Mouse (Mus musculus) large intestine, adult 2 months (tissue): ENCODE measurements around the gene Grb7. TPM values are rescaled to one million over a fixed set of nuclear protein-coding genes. Genes with fewer than 3 reads are reported as not detected.

Experiments used
- DNase-seq: peaks from one replicate; pipeline ENCODE4 v3.0.0-alpha.2; 2012; ENCODE audit warnings: low read depth, low spot score
- WGBS: fragments of 180-500 bp; shearing (Covaris S2); methylation state at CpG from one replicate; pipeline ENCODE4 v1.1.7; 2018; 5-methylcytosine and 5-hydroxymethylcytosine counted together
- polyA plus RNA-seq: library from polyadenylated mRNA; depleted of rRNA; stranded (reverse); fragments of >200 nt; gene quantifications from 2 replicates; pipeline ENCODE4 v1.2.3, GENCODE M21; 2012; rRNA removed

Gene Grb7
- polyA plus RNA-seq, 1 experiment = 83.7 TPM

DNA sequence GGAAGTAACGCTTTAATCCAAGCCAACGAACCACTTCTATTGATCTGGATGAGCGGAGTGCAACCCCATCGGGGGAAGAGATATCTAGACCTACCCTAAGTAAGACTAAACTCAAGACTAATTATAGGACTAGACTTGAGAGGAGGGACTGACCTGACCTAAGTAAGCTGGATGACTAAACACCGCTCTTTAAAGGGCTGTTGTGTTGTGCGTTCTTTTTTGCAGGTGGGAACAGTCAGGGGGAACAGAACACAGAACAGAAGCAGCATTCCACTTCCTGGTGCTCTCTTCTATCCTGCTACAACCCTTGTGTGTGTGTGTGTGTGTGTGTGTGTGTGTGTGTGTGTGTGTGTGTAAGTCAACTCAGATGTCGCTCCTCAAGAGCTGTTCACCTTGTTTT, 45.4 kb downstream of the Grb7 start:
- no peak for DNase-seq
- WGBS = 81% methylated on average over 7 of the region's 7 CpGs

DNA sequence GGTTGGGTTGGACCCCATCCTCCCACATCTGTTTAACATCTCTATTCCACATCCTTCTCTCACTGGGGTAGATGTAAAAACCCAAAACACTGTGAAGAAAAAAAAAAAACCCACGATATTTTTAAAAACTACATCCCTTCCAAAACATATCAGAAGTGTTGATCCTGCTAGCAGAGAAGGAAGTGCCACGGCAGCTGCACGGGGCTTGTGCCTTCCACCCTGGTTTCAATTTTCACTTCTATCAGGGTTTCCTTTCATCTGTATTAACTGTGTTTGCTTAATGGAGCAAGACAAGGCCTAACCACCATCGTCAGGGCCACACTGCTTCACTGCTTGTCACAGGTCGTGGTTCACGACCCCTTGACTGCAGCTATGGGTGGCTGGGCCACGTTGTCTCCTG, 46.8 kb downstream of the Grb7 start:
- WGBS = 21% methylated on average over 7 of the region's 7 CpGs
- no peak for DNase-seq

DNA sequence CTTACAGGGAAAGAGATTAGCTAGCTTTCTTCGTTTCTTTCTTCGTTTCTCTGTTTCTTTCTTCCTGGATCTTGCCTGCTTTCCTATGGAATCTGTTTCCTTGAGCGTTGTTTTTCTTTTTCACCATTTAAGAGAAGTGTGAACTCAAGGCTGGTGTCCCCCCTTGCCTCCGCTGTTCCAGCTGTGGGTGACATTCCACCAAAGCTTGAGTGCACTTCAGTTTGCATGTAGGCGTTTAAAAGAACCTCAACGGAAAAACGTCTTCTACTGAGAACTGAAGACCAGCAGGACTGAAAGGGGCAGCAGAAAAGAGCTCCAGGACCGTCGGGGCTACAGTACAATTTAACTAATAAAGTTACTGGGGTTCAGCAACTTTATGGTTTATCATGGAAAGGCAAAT, 47.2 kb downstream of the Grb7 start:
- 60% methylated on average over 9 of the region's 9 CpGs for WGBS
- DNase-seq = no peak

DNA sequence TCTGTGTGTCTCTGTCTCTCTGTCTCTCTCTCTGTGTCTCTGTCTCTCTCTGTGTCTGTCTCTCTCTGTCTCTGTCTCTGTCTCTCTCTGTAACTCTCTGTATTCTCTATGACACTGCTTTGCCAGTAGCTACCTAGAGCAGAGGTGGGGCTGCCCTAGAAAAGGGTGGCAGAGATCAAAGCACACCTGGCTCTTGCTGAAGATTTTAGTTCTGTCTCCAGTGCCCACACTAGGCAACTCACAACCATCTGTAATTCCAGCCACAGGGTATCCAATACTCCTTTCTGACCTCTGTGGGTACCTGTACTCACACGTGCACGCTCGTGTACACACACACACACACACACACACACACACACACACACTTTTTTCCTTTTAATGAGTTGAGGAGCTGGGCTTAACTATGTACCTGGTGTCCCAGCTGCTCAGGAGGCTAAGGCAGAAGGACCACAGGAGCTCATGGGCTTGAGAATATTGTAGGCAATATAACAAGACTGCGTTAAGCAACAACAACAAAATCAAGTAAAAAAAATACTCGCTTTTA, 49.1 kb downstream of the Grb7 start:
- 74% methylated on average over 5 of the region's 5 CpGs for WGBS
- DNase-seq = no peak

DNA sequence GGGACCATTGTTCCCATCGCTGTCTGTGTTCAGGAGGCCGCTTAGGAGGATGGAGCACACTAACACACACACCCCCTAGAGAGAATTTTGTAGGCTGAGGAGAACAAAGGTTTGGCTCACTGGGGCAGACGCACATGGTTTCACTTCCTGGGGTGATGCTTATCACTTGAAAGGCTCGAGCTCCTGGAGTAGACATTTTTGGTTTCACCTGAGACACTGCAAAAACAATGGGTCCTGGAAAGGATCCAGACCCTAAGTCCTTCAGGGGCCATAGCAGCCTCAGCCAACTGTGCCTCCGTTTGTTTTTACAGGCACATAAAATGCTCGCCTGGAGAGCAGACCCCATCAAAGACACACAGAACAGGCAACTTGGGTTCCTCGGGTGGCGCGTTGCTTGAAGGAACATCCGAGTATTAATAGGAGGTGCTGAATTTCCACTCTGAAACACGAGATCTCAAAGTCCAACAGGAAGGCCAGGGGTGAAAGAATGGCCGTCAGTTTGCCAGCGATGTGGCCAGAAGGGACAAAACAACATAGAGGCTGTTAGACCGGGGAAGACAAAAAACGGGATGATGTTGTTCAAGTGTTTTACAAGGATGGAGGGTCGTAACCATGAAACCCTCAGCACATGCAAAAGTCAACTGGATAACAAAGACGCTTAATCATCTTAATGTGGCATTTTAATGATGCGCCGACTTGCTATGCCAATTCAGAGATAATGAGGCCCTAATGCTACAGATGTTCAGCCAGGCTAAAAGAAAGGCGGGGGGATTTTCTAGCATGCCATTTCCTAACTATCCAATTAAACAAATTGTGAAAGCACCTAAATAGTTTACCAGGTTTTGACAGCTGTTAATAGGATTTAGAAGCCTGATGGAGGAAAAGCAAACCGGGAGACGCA, 51.4 kb downstream of the Grb7 start:
- DNase-seq = no peak
- WGBS = 27% methylated on average over 22 of the region's 22 CpGs

DNA sequence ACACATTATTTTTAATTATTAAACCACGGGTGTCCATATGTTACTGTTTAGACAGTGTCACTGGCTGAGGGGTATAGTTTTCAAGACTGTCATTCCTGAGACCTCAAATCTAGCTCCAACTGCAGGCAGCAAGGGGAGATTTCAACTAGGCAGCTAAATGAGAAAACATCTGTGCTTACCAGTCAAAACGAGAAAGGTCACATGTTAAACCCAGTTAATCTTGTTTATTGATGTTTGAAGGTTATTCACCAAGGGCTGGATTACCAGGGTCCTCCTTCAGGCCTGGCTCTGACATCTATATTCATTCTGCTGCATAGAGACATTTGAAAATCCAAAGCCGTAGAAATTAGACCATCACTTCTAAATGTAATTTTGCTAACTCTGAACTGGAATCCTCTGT, 58.7 kb downstream of the Grb7 start:
- WGBS = 38% methylated on average over 3 of the region's 3 CpGs

More for the DNA sequence above, 58.7 kb downstream of the Grb7 start:
- DNase-seq = no peak

Other genes with a start within 250 kb of the Grb7 start
- gene Cdk12, start 243.3 kb upstream of the Grb7 start, polyA plus RNA-seq = 8.5 and 14.0 TPM in 2 replicates
- gene Neurod2, start 116.7 kb upstream of the Grb7 start, polyA plus RNA-seq = 0.04 TPM in 1 of 2 replicates, not detected in the other
- 382 and 459 TPM in 2 replicates for gene Ppp1r1b, start 98.0 kb upstream of the Grb7 start, polyA plus RNA-seq
- gene Stard3, start 88.0 kb upstream of the Grb7 start, polyA plus RNA-seq = 68.3 and 98.9 TPM in 2 replicates
- 0.60 and 0.69 TPM in 2 replicates for gene Tcap, start 62.6 kb upstream of the Grb7 start, polyA plus RNA-seq
- not detected in 2 replicates for gene Pnmt, start 59.9 kb upstream of the Grb7 start, polyA plus RNA-seq
- 34.0 and 37.9 TPM in 2 replicates for gene Pgap3, start 45.9 kb upstream of the Grb7 start, polyA plus RNA-seq
- gene Erbb2, start 33.9 kb upstream of the Grb7 start, polyA plus RNA-seq = 62.1 and 92.7 TPM in 2 replicates
- 72.4 and 90.3 TPM in 2 replicates for gene Mien1, start 7.4 kb upstream of the Grb7 start, polyA plus RNA-seq
- 8.1 and 15.1 TPM in 2 replicates for gene Ikzf3, start 99.6 kb downstream of the Grb7 start, polyA plus RNA-seq
- gene Zpbp2, start 104.7 kb downstream of the Grb7 start, polyA plus RNA-seq = 0.31 and 0.78 TPM in 2 replicates
- 45.7 and 70.2 TPM in 2 replicates for gene Ormdl3, start 141.0 kb downstream of the Grb7 start, polyA plus RNA-seq
- not detected in 2 replicates for gene Lrrc3c, start 151.9 kb downstream of the Grb7 start, polyA plus RNA-seq
- not detected in 2 replicates for gene Gm12355, start 179.3 kb downstream of the Grb7 start, polyA plus RNA-seq
- gene Gsdma3, start 180.0 kb downstream of the Grb7 start, polyA plus RNA-seq = not detected in 2 replicates
- 0.89 and 1.8 TPM in 2 replicates for gene Gsdma2, start 200.4 kb downstream of the Grb7 start, polyA plus RNA-seq
- 0.41 and 0.51 TPM in 2 replicates for gene Gsdma, start 218.0 kb downstream of the Grb7 start, polyA plus RNA-seq
- gene Psmd3, start 236.2 kb downstream of the Grb7 start, polyA plus RNA-seq = 186 and 196 TPM in 2 replicates